Mouse (Mus musculus) neural tube, embryonic 14.5 days (tissue): ENCODE data around the gene Zfp593. TPM values are rescaled to one million over a fixed set of nuclear protein-coding genes. Genes with fewer than 3 reads are reported as not detected.
A peak's percentile ranks its signal among the peaks of the same experiment; 100 is the strongest.

Source experiments
- ATAC-seq: fragments of 200-750 bp; cut with Nextera tagmentation; 2 replicates; pipeline ENCODE4 v1.8.0; 2017; ENCODE audit warnings: low read depth, mild to moderate bottlenecking, moderate TSS enrichment, moderate library complexity
- H3K27ac ChIP-seq: fragments of 300-500 bp; sonication (generic); 2 replicates; pipeline ENCODE4 v1.5.1; 2014; ENCODE audit warnings: low read depth, mild to moderate bottlenecking, control low read depth, low read length, moderate library complexity, mixed read lengths
- H3K27me3 ChIP-seq: fragments of 300-500 bp; sonication (generic); 2 replicates; pipeline ENCODE4 v1.6.1; 2014; ENCODE audit warnings: low read length; ENCODE audit not compliant: control insufficient read depth, insufficient read depth
- H3K36me3 ChIP-seq: fragments of 300-500 bp; sonication (generic); 2 replicates; pipeline ENCODE4 v1.6.1; 2014; ENCODE audit warnings: low read length, mixed read lengths; ENCODE audit not compliant: control insufficient read depth, insufficient read depth
- H3K4me1 ChIP-seq: fragments of 300-500 bp; sonication (generic); 2 replicates; pipeline ENCODE4 v1.6.1; 2014; ENCODE audit warnings: low read length; ENCODE audit not compliant: control insufficient read depth, insufficient read depth
- H3K4me2 ChIP-seq: fragments of 300-500 bp; sonication (generic); 2 replicates; pipeline ENCODE4 v1.6.1; 2014; ENCODE audit warnings: mild to moderate bottlenecking, low read depth, low read length, control low read depth
- H3K4me3 ChIP-seq: fragments of 300-500 bp; sonication (generic); 2 replicates; pipeline ENCODE4 v1.5.1; 2014; ENCODE audit warnings: low read depth, low read length, control low read depth, mixed read lengths
- H3K9ac ChIP-seq: fragments of 300-500 bp; sonication (generic); replicated peaks from 2 replicates; pipeline ENCODE4 v1.6.1; 2014; ENCODE audit warnings: low read depth, mild to moderate bottlenecking, control low read depth, low read length, mixed read lengths
- H3K9me3 ChIP-seq: fragments of 300-500 bp; sonication (generic); 2 replicates; pipeline ENCODE4 v1.6.1; 2016; ENCODE audit warnings: low read length; ENCODE audit not compliant: control insufficient read depth
- WGBS: fragments of 180-500 bp; shearing (Covaris S2); extraction: QIAGEN DNeasy Blood & Tissue Kit; methylation state at CpG from one replicate; pipeline ENCODE4 v1.1.7; 2014; 5-methylcytosine and 5-hydroxymethylcytosine counted together
- polyA plus RNA-seq: library from polyadenylated mRNA; unstranded; fragments of >200 nt; fragmentation: Nextera tagmentation; extraction: Ambion mirVana; gene quantifications from 2 replicates; pipeline ENCODE4 v1.2.1, GENCODE M21; 2014

Zfp593 gene
- polyA plus RNA-seq, 1 experiment from 2014 or later, result 12.4 TPM

- Histone ChIP-seq H3K4me1 (peaks cover 7% of the 10 kb centered on the region; the same call in 1 of the 2 replicates), H3K4me3 (no peak overlapping the region), H3K9me3 (no peaks in the 10 kb centered on the region), H3K27me3 (peaks cover 7% of the 10 kb centered on the region; the same call in 1 of the 2 replicates), H3K4me2 (no peak overlapping the region), H3K9ac (no peak overlapping the region), H3K27ac (no peak overlapping the region), H3K36me3 (no peaks in the 10 kb centered on the region)
- 67% methylated on average over 11 of the region's 11 CpGs for WGBS
- no peak for ATAC-seq
Measured at GRCm38 (mm10) chr4:134258354-134258753, 13.0 kb upstream of the Zfp593 start.

DNA sequence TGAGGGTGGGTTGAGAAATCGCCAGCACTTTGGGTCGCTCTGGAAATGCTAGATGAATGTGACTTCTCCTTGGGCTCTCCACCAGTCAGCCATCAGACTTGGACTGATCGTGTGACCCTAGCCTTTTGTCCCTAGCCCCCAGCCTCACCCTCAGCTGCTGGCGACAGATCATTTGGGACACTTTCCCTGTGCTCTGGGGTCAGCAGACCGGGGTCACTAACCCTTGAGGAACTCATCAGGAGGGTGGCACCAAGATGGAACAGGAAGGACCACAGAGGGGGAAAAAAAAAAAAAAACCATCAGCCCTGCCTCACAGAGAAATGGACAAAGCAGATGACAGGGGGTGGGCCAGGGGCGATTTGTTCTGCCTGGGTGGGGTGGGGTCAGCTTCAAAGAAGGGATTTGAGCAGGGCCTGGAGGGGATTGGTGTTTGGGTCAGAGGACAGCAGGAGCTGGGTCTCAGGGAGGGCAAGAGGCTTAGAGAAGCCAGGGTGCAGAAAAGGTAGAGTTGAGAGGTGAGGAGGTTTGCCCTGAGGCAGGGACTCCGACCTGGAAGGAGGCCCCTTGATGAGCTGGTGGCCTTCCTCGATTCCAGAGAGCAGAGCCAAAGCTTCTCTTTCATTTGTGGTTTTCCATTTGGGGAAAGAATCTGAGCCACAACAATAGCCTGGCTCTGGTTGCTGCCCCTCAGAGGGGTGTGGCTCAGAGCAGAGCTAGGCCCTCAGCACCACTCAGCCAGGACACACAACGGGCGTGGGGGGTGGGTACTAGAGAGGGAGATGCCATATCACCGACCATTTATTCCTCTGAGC, 12.0 kb upstream of the Zfp593 start:
- H3K4me3 ChIP-seq, result no peak overlapping the region
- H3K9me3 ChIP-seq, result no peaks in the 10 kb centered on the region
- peaks cover 15% of the 10 kb centered on the region for H3K27me3 ChIP-seq
- H3K36me3 ChIP-seq, result no peaks in the 10 kb centered on the region
- H3K9ac ChIP-seq, result no peak overlapping the region
- H3K27ac ChIP-seq, result no peak overlapping the region
- 8% methylated on average over 11 of the region's 11 CpGs for WGBS
- no peak overlapping the region for H3K4me2 ChIP-seq
- no peak for ATAC-seq
- H3K4me1 ChIP-seq, result peaks cover 12% of the 10 kb centered on the region; the same call in 1 of the 2 replicates

- 6% methylated on average over 18 of the region's 19 CpGs for WGBS
- ATAC-seq, result no peak
- Histone ChIP-seq H3K27me3 (peaks cover 15% of the 10 kb centered on the region), H3K36me3 (no peaks in the 10 kb centered on the region), H3K4me3 (no peak overlapping the region), H3K9me3 (no peaks in the 10 kb centered on the region), H3K4me1 (peaks cover 12% of the 10 kb centered on the region; the same call in 1 of the 2 replicates), H3K4me2 (no peak overlapping the region), H3K27ac (no peak overlapping the region), H3K9ac (no peak overlapping the region)
Measured at GRCm38 (mm10) chr4:134256407-134257197, 11.2 kb upstream of the Zfp593 start.

GRCm38 (mm10) chr4:134255854-134256253, 10.5 kb upstream of the Zfp593 start:
- Histone ChIP-seq H3K27me3 (peaks cover 15% of the 10 kb centered on the region), H3K4me2 (no peak overlapping the region), H3K9me3 (no peaks in the 10 kb centered on the region), H3K4me3 (no peak overlapping the region), H3K36me3 (no peaks in the 10 kb centered on the region), H3K9ac (no peak overlapping the region), H3K27ac (no peak overlapping the region), H3K4me1 (peaks cover 13% of the 10 kb centered on the region; the same call in 1 of the 2 replicates)
- ATAC-seq, result no peak
- 20% methylated on average over 4 of the region's 4 CpGs for WGBS

GRCm38 (mm10) chr4:134254835-134255234, 9.4 kb upstream of the Zfp593 start:
- no peak for ATAC-seq
- H3K27me3 ChIP-seq, result peaks cover 23% of the 10 kb centered on the region
- no peak overlapping the region for H3K4me3 ChIP-seq
- no peaks in the 10 kb centered on the region for H3K36me3 ChIP-seq
- H3K9me3 ChIP-seq, result no peaks in the 10 kb centered on the region
- no peak overlapping the region for H3K27ac ChIP-seq
- no peak overlapping the region for H3K4me2 ChIP-seq
- WGBS, result 16% methylated on average over 3 of the region's 3 CpGs
- H3K9ac ChIP-seq, result no peak overlapping the region
- H3K4me1 ChIP-seq, result peaks cover 16% of the 10 kb centered on the region; the same call in 1 of the 2 replicates

- Histone ChIP-seq H3K27ac (0 out of 2 replicates have a peak within 1 kb of the TSS, but pooled peaks have one; percentile 16), H3K36me3 (no peaks in the 10 kb centered on the region)
- WGBS, result under 1% methylated on average over 13 of the region's 13 CpGs
Measured at GRCm38 (mm10) chr4:134253722-134254324, 8.4 kb upstream of the Zfp593 start, which contains the start of gene Grrp1. Gene Grrp1, minus strand, starts transcription at chr4:134254106.

GRCm38 (mm10) chr4:134252911-134253721, 7.7 kb upstream of the Zfp593 start:
- H3K36me3 ChIP-seq, result no peaks in the 10 kb centered on the region
- H3K27me3 ChIP-seq, result peaks cover 23% of the 10 kb centered on the region
- H3K9ac ChIP-seq, result no peak overlapping the region
- H3K4me2 ChIP-seq, result peak overlapping the region; percentile 71
- peak overlapping the region; percentile 17 for H3K4me3 ChIP-seq
- H3K4me1 ChIP-seq, result peaks cover 16% of the 10 kb centered on the region; the same call in 1 of the 2 replicates
- ATAC-seq, result no peak
- WGBS, result 2% methylated on average over 15 of the region's 15 CpGs
- H3K9me3 ChIP-seq, result no peaks in the 10 kb centered on the region
- H3K27ac ChIP-seq, result peak overlapping the region; percentile 16; the same call in 1 of the 2 replicates

More at GRCm38 (mm10) chr4:134253722-134254324, 8.4 kb upstream of the Zfp593 start, which contains the start of gene Grrp1:
- no peak for ATAC-seq
- no peaks in the 10 kb centered on the region for H3K9me3 ChIP-seq
- H3K4me2 ChIP-seq, result peak within 1 kb of the TSS; percentile 71
- peaks cover 16% of the 10 kb centered on the region; the same call in 1 of the 2 replicates for H3K4me1 ChIP-seq
- H3K4me3 ChIP-seq, result peak within 1 kb of the TSS; percentile 17
- no peak within 1 kb of the TSS for H3K9ac ChIP-seq
- H3K27me3 ChIP-seq, result peaks cover 23% of the 10 kb centered on the region
